16 mouse cellular contexts compared by ENCODE assay signal in the genomic region with DNA sequence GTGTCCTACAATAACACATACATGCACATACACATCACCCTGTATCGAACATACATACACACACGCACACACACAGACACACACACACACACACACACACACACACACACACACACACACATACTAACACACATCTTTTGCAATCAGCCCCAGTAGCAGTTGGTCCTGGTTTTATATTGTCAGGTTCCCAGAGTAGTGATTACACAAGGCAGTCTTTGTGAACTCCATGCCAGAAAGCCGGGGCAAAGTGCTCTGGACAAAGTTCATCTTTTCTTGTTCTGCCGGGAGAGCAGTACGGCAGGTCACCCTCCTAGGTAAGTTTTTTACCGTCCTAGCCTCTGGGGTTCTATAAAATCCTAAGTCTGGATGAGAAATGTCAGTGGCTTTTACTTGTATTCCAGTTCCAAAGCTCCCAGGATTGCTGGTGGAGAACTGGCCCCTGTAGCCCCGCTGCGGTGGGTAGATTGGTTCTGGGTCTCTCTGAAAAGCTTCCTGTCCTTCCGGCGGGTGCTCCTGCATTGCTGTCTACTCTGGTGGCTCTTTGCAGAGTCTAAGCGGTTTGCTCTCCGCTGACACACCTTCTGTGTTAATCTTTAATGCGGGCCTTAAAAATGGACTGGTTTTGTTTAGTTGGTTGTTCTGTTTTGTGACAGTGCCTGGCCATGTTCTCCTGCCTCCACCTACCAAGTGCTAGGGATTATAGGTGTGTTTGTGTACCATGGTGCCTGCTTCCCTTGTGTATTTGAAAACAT. TPM values are rescaled to one million over a fixed set of nuclear protein-coding genes. Genes with fewer than 3 reads are reported as not detected.
A peak's percentile ranks its signal among the peaks of the same experiment; 100 is the strongest.
DNase-seq lines count a peak whose midpoint lies in the region; ATAC-seq and TF ChIP-seq lines count a peak whose summit lies in the region.
"Had no signal": no experiment of that assay in that cellular context is flagged by ENCODE, and none has a peak within 500 bp of the region (broad histone marks: within the 10 kb centered on the region; RNA-seq: fewer than 3 reads in every experiment).

No protein-coding gene starts in this region.

- TF ChIP-seq CTCF in kidney, adult 2 months (conservative IDR thresholded peaks at IDR 0.05; ENCODE audit: insufficient read depth, insufficient read length, low read depth, low read length): no peak

- peak overlapping the region; percentile 16; the same call in 1 of the 2 replicates for H3K4me2 ChIP-seq in intestine, embryonic 14.5 days (ENCODE audit: low read length)
- H3K4me2 ChIP-seq in stomach, embryonic 14.5 days (replicated peaks; ENCODE audit: low read depth, low read length): no peak overlapping the region
- H3K4me2 ChIP-seq: limb, embryonic 15.5 days; neural tube, embryonic 13.5 days had no signal

- H3K9me3 ChIP-seq in intestine, embryonic 14.5 days (ENCODE audit: control insufficient read depth, low read length): no peaks in the 10 kb centered on the region
- H3K9me3 ChIP-seq in stomach, embryonic 14.5 days (ENCODE audit: control insufficient read depth, low read depth, low read length): no peaks in the 10 kb centered on the region
- H3K9me3 ChIP-seq: limb, embryonic 15.5 days; neural tube, embryonic 13.5 days had no signal

- peak overlapping the region; percentile 43 for H3K27ac ChIP-seq in intestine, embryonic 14.5 days (ENCODE audit: low read depth)
- peak overlapping the region; percentile 97 for H3K27ac ChIP-seq in kidney, adult 2 months (ENCODE audit: insufficient read depth, low read depth, low read length)
- no peak overlapping the region for H3K27ac ChIP-seq in stomach, embryonic 14.5 days (ENCODE audit: low read length)
- H3K27ac ChIP-seq: hindbrain, postnatal 0 days; limb, embryonic 15.5 days; neural tube, embryonic 13.5 days had no signal

- no peaks in the 10 kb centered on the region for H3K36me3 ChIP-seq in intestine, embryonic 14.5 days (ENCODE audit: control insufficient read depth, insufficient read depth, low read length)
- H3K36me3 ChIP-seq in kidney, adult 2 months (ENCODE audit: control insufficient read depth, insufficient read depth, low read length): no peaks in the 10 kb centered on the region; the same call in 1 of the 2 replicates
- H3K36me3 ChIP-seq in stomach, embryonic 14.5 days (ENCODE audit: control insufficient read depth, insufficient read depth, low read length): no peaks in the 10 kb centered on the region
- H3K36me3 ChIP-seq: limb, embryonic 15.5 days had no signal

- H3K4me1 ChIP-seq in intestine, embryonic 14.5 days (replicated peaks; ENCODE audit: control insufficient read depth, insufficient read depth, low read length): no peaks in the 10 kb centered on the region
- H3K4me1 ChIP-seq in kidney, adult 2 months (ENCODE audit: control insufficient read depth, insufficient read depth, low read length): peaks cover 18% of the 10 kb centered on the region; the same call in 1 of the 2 replicates
- H3K4me1 ChIP-seq in stomach, embryonic 14.5 days (ENCODE audit: control insufficient read depth, insufficient read depth, low read length): no peaks in the 10 kb centered on the region
- H3K4me1 ChIP-seq: limb, embryonic 15.5 days had no signal

- peak; percentile 63 for DNase-seq in intestine, embryonic 14.5 days (ENCODE audit: low spot score)
- peak; percentile 93 for DNase-seq in kidney, adult 2 months
- peak; percentile 82 for DNase-seq in large intestine, adult 2 months (ENCODE audit: low read depth, low spot score)
- no peak for DNase-seq in c-Kit-positive CD71-positive TER-119-positive erythroid progenitor cells, embryonic 14.5 days (ENCODE audit: low spot score)
- no peak for DNase-seq in lung, postnatal 25 days (ENCODE audit: low spot score)
- no peak for DNase-seq in cerebellum, postnatal 14 days
- DNase-seq: adrenal gland, adult 2 months; heart, adult 18-20 months; heart, postnatal 14 days; spleen, adult 18-20 months; thymus, postnatal 14 days had no signal

- 68% methylated on average over 13 of the region's 13 CpGs for WGBS in intestine, embryonic 14.5 days
- WGBS in kidney, adult 2 months: 38% methylated on average over 13 of the region's 13 CpGs
- 33% methylated on average over 13 of the region's 13 CpGs for WGBS in large intestine, adult 2 months
- 79% methylated on average over 13 of the region's 13 CpGs for WGBS in stomach, embryonic 14.5 days

- ATAC-seq in intestine, embryonic 14.5 days (replicated peaks; ENCODE audit: low FRiP score, low TSS enrichment, low read depth): peak; percentile 80
- ATAC-seq in stomach, embryonic 14.5 days (ENCODE audit: insufficient number of reproducible peaks, insufficient read depth, low FRiP score, low read depth): peak; percentile 56; the same call in 1 of the 2 replicates
- ATAC-seq: hindbrain, postnatal 0 days; Patski had no signal

- no peaks in the 10 kb centered on the region for H3K27me3 ChIP-seq in intestine, embryonic 14.5 days (replicated peaks; ENCODE audit: control insufficient read depth, insufficient read depth, low read length)
- no peaks in the 10 kb centered on the region for H3K27me3 ChIP-seq in kidney, adult 2 months (replicated peaks; ENCODE audit: control insufficient read depth, insufficient read depth, low read length)
- H3K27me3 ChIP-seq in stomach, embryonic 14.5 days (ENCODE audit: control insufficient read depth, insufficient read depth, low read length): no peaks in the 10 kb centered on the region
- H3K27me3 ChIP-seq: limb, embryonic 15.5 days; neural tube, embryonic 13.5 days; Patski had no signal

- no peak overlapping the region for H3K4me3 ChIP-seq in intestine, embryonic 14.5 days (ENCODE audit: low read depth, low read length)
- peak overlapping the region; percentile 47 for H3K4me3 ChIP-seq in kidney, adult 2 months (ENCODE audit: insufficient read depth, low read depth, low read length)
- H3K4me3 ChIP-seq in stomach, embryonic 14.5 days (ENCODE audit: low read depth, low read length): no peak overlapping the region
- H3K4me3 ChIP-seq: limb, embryonic 15.5 days; neural tube, embryonic 13.5 days had no signal

- no peak for TF ChIP-seq POLR2A in kidney, adult 2 months (IDR thresholded peaks at IDR 0.05; ENCODE audit: low read depth, low read length)

- no peak overlapping the region for H3K9ac ChIP-seq in intestine, embryonic 14.5 days (ENCODE audit: low read length)
- no peak overlapping the region for H3K9ac ChIP-seq in stomach, embryonic 14.5 days (replicated peaks; ENCODE audit: low read depth, low read length)
- H3K9ac ChIP-seq: limb, embryonic 15.5 days; neural tube, embryonic 13.5 days had no signal

RNA-seq across cellular contexts. Expression of gene Rufy3, which starts 28.8 kb away (rescaled TPM):
- polyA plus RNA-seq in intestine, embryonic 14.5 days (2014; fragmentation: Nextera tagmentation; extraction: Ambion mirVana): 23.4 and 23.6 TPM in 2 replicates
- polyA plus RNA-seq in kidney, adult 2 months (2012; rRNA removed): 21.2 and 24.0 TPM in 2 replicates
- 4.9 and 7.6 TPM in 2 replicates for polyA plus RNA-seq in large intestine, adult 2 months (2012; rRNA removed)
- polyA plus RNA-seq in stomach, embryonic 14.5 days (2014; fragmentation: Nextera tagmentation; extraction: Ambion mirVana): 24.7 and 25.1 TPM in 2 replicates

RNA-seq across cellular contexts. Expression of gene Utp3, which starts 39.3 kb away (rescaled TPM):
- polyA plus RNA-seq in intestine, embryonic 14.5 days (2014; fragmentation: Nextera tagmentation; extraction: Ambion mirVana): 63.6 and 63.9 TPM in 2 replicates
- polyA plus RNA-seq in kidney, adult 2 months (2012; rRNA removed): 7.9 and 9.8 TPM in 2 replicates
- polyA plus RNA-seq in large intestine, adult 2 months (2012; rRNA removed): 6.0 and 7.8 TPM in 2 replicates
- 61.9 and 62.1 TPM in 2 replicates for polyA plus RNA-seq in stomach, embryonic 14.5 days (2014; fragmentation: Nextera tagmentation; extraction: Ambion mirVana)

Comparison
In these comparisons a context has a peak if more than half of its experiments do, and no peak if none do; other contexts are left out.
1. DNase-seq: peak in intestine, embryonic 14.5 days (single experiment), kidney, adult 2 months (single experiment) and large intestine, adult 2 months (single experiment); none in c-Kit-positive CD71-positive TER-119-positive erythroid progenitor cells, embryonic 14.5 days (single experiment), lung, postnatal 25 days (single experiment) and cerebellum, postnatal 14 days (0 of 2).